Mouse (Mus musculus): Measurements from ENCODE around the gene AW146154. TPM values are rescaled to one million over a fixed set of nuclear protein-coding genes. Genes with fewer than 3 reads are reported as not detected.
"Not testable (repeated sequence)": the region's sequence is repeated elsewhere in the genome, so short reads cannot be mapped to it uniquely, and the experiment has no call there.

The AW146154 gene
- total RNA-seq (2015; ENCODE audit: low replicate concordance): 1.7 and 4.8 TPM in 2 replicates
- 4.0 and 4.7 TPM in 2 replicates for total RNA-seq (2017; ENCODE audit: low replicate concordance)

GRCm38 (mm10) chr7:41499389-41500049 lies at the start of gene AW146154, which contains the start of gene Gm20449:
TSS of gene AW146154 (minus strand) at chr7:41499890.
TSS of gene Gm20449 (minus strand) at chr7:41499417.
- peak; percentile 100 for ATAC-seq (replicated peaks; ENCODE audit: low FRiP score, poor library complexity, severe bottlenecking)

- no peak for ATAC-seq (replicated peaks; ENCODE audit: low FRiP score, poor library complexity, severe bottlenecking)
Measured at GRCm38 (mm10) chr7:41512672-41513071, 13.0 kb upstream of the AW146154 start.

GRCm38 (mm10) chr7:41512207-41512606 lies 12.5 kb upstream of the AW146154 start:
- ATAC-seq (replicated peaks; ENCODE audit: low FRiP score, poor library complexity, severe bottlenecking): no peak

GRCm38 (mm10) chr7:41502402-41502801 lies 2.7 kb upstream of the AW146154 start:
- ATAC-seq (replicated peaks; ENCODE audit: low FRiP score, poor library complexity, severe bottlenecking): no peak

GRCm38 (mm10) chr7:41500151-41500934 lies 653 bp upstream of the AW146154 start:
- ATAC-seq (replicated peaks; ENCODE audit: low FRiP score, poor library complexity, severe bottlenecking): no peak

GRCm38 (mm10) chr7:41499018-41499388 lies 687 bp downstream of the AW146154 start:
- peak; percentile 48 for ATAC-seq (replicated peaks; ENCODE audit: low FRiP score, poor library complexity, severe bottlenecking)

- not testable (repeated sequence) for ATAC-seq (replicated peaks; ENCODE audit: low FRiP score, poor library complexity, severe bottlenecking)
Measured at GRCm38 (mm10) chr7:41498464-41498863, 1.2 kb downstream of the AW146154 start.

GRCm38 (mm10) chr7:41497871-41498270 lies 1.8 kb downstream of the AW146154 start:
- no peak for ATAC-seq (replicated peaks; ENCODE audit: low FRiP score, poor library complexity, severe bottlenecking)

GRCm38 (mm10) chr7:41451864-41452263 lies 47.8 kb downstream of the AW146154 start:
- no peak for ATAC-seq (replicated peaks; ENCODE audit: low FRiP score, poor library complexity, severe bottlenecking)

GRCm38 (mm10) chr7:41448596-41448995 lies 51.1 kb downstream of the AW146154 start, which contains the start of gene Vmn2r57:
TSS of gene Vmn2r57 (minus strand) at chr7:41448696.
- ATAC-seq (replicated peaks; ENCODE audit: low FRiP score, poor library complexity, severe bottlenecking): not testable (repeated sequence)

Other genes with a start within 250 kb of the AW146154 start
- gene AI987944, start 106.5 kb downstream of the AW146154 start, total RNA-seq (2015; ENCODE audit: low replicate concordance): 7.1 and 10.0 TPM in 2 replicates
- 4.7 TPM in 2 replicates for gene AI987944, start 106.5 kb downstream of the AW146154 start, total RNA-seq (2017; ENCODE audit: low replicate concordance)
- not detected in 2 replicates for gene Vmn2r57, start 51.2 kb downstream of the AW146154 start, total RNA-seq (2015; ENCODE audit: low replicate concordance)
- not detected in 2 replicates for gene Vmn2r57, start 51.2 kb downstream of the AW146154 start, total RNA-seq (2017; ENCODE audit: low replicate concordance)
- not detected in 2 replicates for gene Gm20449, start 473 bp downstream of the AW146154 start, total RNA-seq (2015; ENCODE audit: low replicate concordance)
- gene Gm20449, start 473 bp downstream of the AW146154 start, total RNA-seq (2017; ENCODE audit: low replicate concordance): 0.14 TPM in 1 of 2 replicates, not detected in the other
- gene Gm6871, start 73.8 kb upstream of the AW146154 start, total RNA-seq (2015; ENCODE audit: low replicate concordance): not detected in 2 replicates
- 0.98 TPM in 1 of 2 replicates, not detected in the other for gene Gm6871, start 73.8 kb upstream of the AW146154 start, total RNA-seq (2017; ENCODE audit: low replicate concordance)
- gene 2610021A01Rik, start 99.3 kb upstream of the AW146154 start, total RNA-seq (2015; ENCODE audit: low replicate concordance): 3.3 and 7.5 TPM in 2 replicates
- gene 2610021A01Rik, start 99.3 kb upstream of the AW146154 start, total RNA-seq (2017; ENCODE audit: low replicate concordance): 3.0 and 6.0 TPM in 2 replicates
- 2.1 TPM in 1 of 2 replicates, not detected in the other for gene Zfp788, start 133.3 kb upstream of the AW146154 start, total RNA-seq (2015; ENCODE audit: low replicate concordance)
- 1.8 and 2.4 TPM in 2 replicates for gene Zfp788, start 133.3 kb upstream of the AW146154 start, total RNA-seq (2017; ENCODE audit: low replicate concordance)